Mouse (Mus musculus) adrenal gland, adult 10 weeks (tissue): ENCODE data around the gene AY074887. TPM values are rescaled to one million over a fixed set of nuclear protein-coding genes. Genes with fewer than 3 reads are reported as not detected.

Experiments used
- polyA plus RNA-seq: library from polyadenylated mRNA; stranded (reverse); fragments of 350-450 nt; fragmentation: Illumina TruSeq; extraction: RNeasy Lipid Tissue Mini Kit (QIAGEN cat#74804); gene quantifications from one replicate; pipeline ENCODE4 v1.2.3, GENCODE M21; 2014; ENCODE audit warnings: low read depth, low replicate concordance

The AY074887 gene
- not detected for polyA plus RNA-seq

DNA sequence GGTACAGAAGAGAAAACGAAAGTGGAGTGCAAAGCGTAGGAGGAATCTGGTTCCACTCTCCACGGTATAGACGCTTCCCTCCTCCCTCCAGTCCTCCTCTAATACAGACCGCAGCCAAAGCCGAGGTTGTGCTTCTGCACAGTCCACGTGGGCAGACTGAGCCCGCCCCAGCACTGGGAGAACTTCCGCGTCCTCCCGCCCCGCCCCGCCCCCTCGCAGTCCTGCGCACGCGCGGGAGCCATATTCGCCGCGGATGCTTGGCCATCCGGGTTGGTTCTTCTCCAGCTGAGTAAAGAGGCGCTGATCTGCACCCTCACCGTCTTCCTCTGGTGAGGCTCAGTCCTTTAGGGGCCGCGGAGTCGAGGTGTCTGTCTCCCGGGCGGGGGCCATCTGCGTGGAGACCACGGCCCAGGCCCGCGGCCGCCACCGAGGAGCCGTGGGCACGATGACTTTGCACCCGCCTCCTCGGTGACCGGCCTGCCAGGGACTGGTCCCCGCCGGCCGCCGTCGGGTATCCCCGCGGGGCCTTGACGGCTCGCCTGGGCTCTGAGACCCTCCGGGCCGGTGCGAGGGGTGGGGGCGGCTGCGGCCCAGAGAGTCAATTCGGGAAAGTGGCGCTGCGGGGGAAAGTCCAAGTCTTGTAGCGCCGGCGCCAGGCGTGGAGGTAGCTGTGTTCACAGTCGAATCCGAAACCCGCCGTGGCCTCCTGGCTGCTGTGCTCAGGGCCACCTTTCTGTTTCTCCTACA is at the start of gene AY074887, which contains the start of gene Psma4:
Gene AY074887, minus strand, starts transcription at position 424 of the 747 bp plus-strand sequence.
Gene Psma4, plus strand, starts transcription at position 216 of the 747 bp plus-strand sequence.

DNA sequence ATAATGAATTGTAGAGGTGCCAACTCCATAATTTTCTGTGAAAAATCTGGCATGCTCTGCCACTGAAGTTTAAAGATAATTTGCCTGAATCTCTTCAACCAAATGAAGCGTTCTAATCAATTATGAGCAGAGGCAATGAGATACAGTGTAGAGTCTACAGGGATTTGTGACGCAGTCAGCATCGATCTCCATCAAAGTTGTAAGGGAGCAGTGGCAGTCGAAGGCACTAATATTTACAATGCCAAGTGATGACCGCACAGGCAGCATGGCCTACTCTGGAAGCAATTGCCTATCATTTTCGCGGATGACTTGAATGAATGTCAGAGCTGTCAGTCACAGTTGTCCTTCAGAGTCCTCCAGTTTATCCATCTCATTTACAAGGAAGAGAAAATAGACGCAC is 29.9 kb upstream of the AY074887 start, which contains the start of gene Chrna5:
Gene Chrna5, plus strand, starts transcription at position 207 of the 400 bp plus-strand sequence.

DNA sequence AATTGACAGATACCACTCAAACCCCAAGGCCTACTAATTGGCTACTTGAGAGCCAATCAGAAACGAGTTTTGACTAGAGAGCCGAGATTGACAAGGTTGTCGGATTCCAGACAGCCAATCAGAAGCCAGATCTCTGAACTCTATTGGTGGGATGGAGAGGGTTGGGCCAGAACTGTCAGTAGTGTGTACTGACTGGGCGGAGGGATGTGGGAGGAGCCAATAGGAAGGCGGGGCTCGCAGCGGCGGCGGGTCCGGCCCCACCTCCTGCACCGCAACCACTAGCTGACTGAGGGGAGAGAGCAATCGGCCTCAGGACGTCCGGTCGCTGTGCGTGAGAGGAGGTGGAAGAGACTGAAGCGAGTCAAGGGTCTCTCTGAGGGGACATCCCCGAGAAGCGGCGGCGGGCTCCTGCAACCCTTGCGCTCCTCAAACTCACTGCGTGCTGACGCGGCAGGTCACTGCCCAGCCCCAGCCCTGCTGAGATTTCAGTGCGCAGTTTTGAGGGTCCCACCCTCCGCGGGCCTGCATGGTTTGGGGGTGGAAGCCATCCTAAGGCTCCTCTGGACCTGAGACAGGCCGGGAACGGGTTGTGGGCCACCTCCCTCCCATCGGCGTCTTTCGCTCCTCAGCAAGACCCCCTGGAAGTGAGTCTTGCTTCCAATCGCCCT is 33.7 kb downstream of the AY074887 start, which contains the start of gene Hykk:
Gene Hykk, plus strand, starts transcription at position 274 of the 668 bp plus-strand sequence.

Other genes starting within 250 kb of the AY074887 start
- gene Wdr61, start 216.5 kb downstream of the AY074887 start, polyA plus RNA-seq = 109 TPM
- not detected for gene Crabp1, start 186.2 kb downstream of the AY074887 start, polyA plus RNA-seq
- 202 TPM for gene Ireb2, start 87.2 kb downstream of the AY074887 start, polyA plus RNA-seq
- gene Hykk, start 33.7 kb downstream of the AY074887 start, polyA plus RNA-seq = 5.6 TPM
- 549 TPM for gene Psma4, start 208 bp downstream of the AY074887 start, polyA plus RNA-seq
- 0.64 TPM for gene Chrna5, start 29.9 kb upstream of the AY074887 start, polyA plus RNA-seq
- gene Chrna3, start 75.6 kb upstream of the AY074887 start, polyA plus RNA-seq = 16.4 TPM
- gene Chrnb4, start 97.8 kb upstream of the AY074887 start, polyA plus RNA-seq = 5.2 TPM
- gene Ube2q2, start 197.9 kb upstream of the AY074887 start, polyA plus RNA-seq = 213 TPM